Mouse (Mus musculus): ENCODE measurements at regions not wholly inside any gene's neighbourhood (a gene's known extent, or its start where the extent isn't known, plus 50 kb on each side); places are given as distances from the start of the nearest gene placed in this dataset.

DNA sequence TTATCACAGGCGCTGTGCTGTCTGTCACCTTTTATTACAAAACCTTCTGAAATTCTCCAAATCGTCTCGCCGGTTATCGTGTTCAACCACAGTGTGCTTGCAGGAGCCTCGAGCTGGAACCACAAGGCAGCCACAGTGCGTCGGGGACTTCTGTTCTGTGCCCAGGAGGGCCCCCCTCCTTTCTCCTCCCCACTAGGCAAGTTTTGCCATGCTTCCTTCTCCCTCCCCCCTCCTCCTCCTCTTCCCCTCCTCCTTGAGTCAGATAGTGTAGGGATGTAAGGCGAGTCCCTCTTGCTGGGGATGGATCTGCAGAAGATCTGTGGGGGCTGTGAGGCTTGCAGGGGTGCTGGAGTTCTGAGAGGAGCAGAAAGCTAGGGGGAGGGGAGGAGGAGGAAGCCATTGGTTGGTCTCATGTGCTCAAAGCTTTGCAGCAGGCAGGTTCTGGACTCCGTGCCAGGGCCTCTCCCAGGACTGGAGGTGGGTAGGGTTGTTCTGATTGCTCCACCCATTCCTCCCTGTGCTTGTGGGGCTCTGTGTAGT, 262.5 kb downstream of the Uaca start:
- Histone ChIP-seq H3K4me3 (ENCODE audit: low read depth, low read length) (no peak overlapping the region), H3K27ac (ENCODE audit: low read depth, low read length) (no peak overlapping the region), H3K4me2 (ENCODE audit: low read depth, low read length, severe bottlenecking) (no peak overlapping the region), H3K9me3 (ENCODE audit: control insufficient read depth, low read length) (peaks cover 4% of the 10 kb centered on the region; the same call in 1 of the 2 replicates), H3K36me3 (ENCODE audit: control insufficient read depth, insufficient read depth, low read length) (no peaks in the 10 kb centered on the region), H3K27me3 (ENCODE audit: control insufficient read depth, insufficient read depth, low read length) (peaks cover 3% of the 10 kb centered on the region; the same call in 1 of the 2 replicates), H3K4me1 (replicated peaks; ENCODE audit: control insufficient read depth, insufficient read depth, low read length) (peaks cover 8% of the 10 kb centered on the region), H3K9ac (ENCODE audit: low read length) (peak overlapping the region; percentile 13; the same call in 1 of the 2 replicates)
- 59% methylated on average over 10 of the region's 10 CpGs for WGBS
- no peak for ATAC-seq (replicated peaks; ENCODE audit: low FRiP score)
- no peak for DNase-seq (ENCODE audit: low spot score)

DNA sequence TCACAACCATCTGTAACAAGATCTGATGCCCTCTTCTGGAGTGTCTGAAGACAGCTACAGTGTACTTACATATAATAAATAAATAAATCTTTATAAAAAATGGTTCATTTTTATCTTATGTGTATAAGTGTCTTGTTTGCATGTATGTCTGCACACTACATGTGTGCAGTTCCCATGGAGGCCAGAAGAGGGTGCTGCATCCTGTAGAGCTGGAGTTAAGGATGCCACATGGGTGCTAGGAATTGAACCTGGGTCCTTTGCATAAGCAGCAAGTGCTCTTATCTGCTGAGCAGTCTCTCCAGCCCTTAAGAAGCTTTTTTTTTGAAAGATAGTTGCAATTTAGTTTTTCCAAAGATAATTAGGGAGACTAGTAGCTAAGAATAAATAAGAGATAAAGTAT, 264.9 kb downstream of the Uaca start:
- H3K9me3 ChIP-seq (ENCODE audit: control insufficient read depth, low read length), result peaks cover 4% of the 10 kb centered on the region; the same call in 1 of the 2 replicates
- no peak overlapping the region for H3K4me3 ChIP-seq (ENCODE audit: low read depth, low read length)
- DNase-seq (ENCODE audit: low spot score), result no peak
- no peak overlapping the region for H3K9ac ChIP-seq (ENCODE audit: low read length)
- H3K27ac ChIP-seq (ENCODE audit: low read depth, low read length), result no peak overlapping the region
- peaks cover 8% of the 10 kb centered on the region for H3K4me1 ChIP-seq (replicated peaks; ENCODE audit: control insufficient read depth, insufficient read depth, low read length)
- H3K4me2 ChIP-seq (ENCODE audit: low read depth, low read length, severe bottlenecking), result no peak overlapping the region
- no peaks in the 10 kb centered on the region for H3K36me3 ChIP-seq (ENCODE audit: control insufficient read depth, insufficient read depth, low read length)
- H3K27me3 ChIP-seq (ENCODE audit: control insufficient read depth, insufficient read depth, low read length), result peaks cover 3% of the 10 kb centered on the region; the same call in 1 of the 2 replicates
- ATAC-seq (replicated peaks; ENCODE audit: low FRiP score), result no peak

DNA sequence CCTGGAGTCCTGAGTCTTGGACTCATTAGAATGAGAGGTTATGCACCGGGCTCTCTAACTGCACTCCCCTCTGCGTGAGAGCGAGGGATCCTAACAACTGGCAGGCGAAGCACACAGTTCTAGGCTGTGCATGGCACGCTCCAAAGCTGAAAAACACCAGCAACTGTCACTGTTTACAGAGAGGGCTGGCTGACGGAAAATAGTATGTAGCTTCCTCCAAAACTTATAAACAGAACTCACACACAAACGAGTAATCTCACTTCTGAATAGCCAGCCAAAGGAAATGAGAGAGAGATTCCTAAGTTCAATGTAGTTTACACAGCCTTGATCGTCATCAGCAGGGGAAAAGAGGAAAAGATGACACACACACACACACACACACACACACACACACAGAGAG, 266.6 kb downstream of the Uaca start:
- no peak overlapping the region for H3K27ac ChIP-seq (ENCODE audit: low read depth, low read length)
- H3K9me3 ChIP-seq (ENCODE audit: control insufficient read depth, low read length), result peaks cover 4% of the 10 kb centered on the region; the same call in 1 of the 2 replicates
- no peaks in the 10 kb centered on the region for H3K36me3 ChIP-seq (ENCODE audit: control insufficient read depth, insufficient read depth, low read length)
- ATAC-seq (replicated peaks; ENCODE audit: low FRiP score), result no peak
- H3K4me2 ChIP-seq (ENCODE audit: low read depth, low read length, severe bottlenecking), result no peak overlapping the region
- H3K27me3 ChIP-seq (ENCODE audit: control insufficient read depth, insufficient read depth, low read length), result peaks cover 3% of the 10 kb centered on the region; the same call in 1 of the 2 replicates
- WGBS, result 86% methylated on average over 8 of the region's 8 CpGs
- no peak for DNase-seq (ENCODE audit: low spot score)
- no peak overlapping the region for H3K9ac ChIP-seq (ENCODE audit: low read length)
- H3K4me1 ChIP-seq (replicated peaks; ENCODE audit: control insufficient read depth, insufficient read depth, low read length), result peaks cover 8% of the 10 kb centered on the region
- no peak overlapping the region for H3K4me3 ChIP-seq (ENCODE audit: low read depth, low read length)

DNA sequence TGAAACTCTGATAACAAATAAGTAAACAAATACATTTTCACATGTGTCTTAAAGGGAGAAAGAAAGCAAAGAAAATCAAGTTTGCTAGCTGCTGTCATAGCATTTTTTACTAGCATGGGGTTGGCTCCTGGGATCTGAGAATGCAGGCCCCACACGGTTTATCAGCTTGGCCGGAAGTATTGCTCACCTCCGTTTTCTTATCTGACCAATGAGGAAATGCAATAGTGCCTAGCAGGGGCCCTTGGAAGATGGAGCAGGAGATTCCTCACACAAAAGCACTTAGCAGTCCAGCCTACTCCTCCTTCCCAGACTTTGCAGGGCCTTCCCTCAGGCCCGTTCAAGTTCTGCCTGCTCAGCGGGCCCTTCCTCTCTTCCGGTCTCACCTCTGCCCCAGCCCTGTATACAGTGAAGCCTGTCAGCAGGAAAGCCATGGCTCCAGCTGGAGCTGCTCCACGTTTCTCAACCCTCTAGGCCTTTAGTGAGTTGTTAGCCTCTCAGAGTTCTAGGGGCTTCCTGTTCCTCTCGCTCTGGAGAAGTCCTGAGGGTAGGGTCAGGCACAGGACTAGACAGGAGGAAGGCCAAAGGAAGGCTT, 270.5 kb downstream of the Uaca start:
- H3K9ac ChIP-seq (ENCODE audit: low read length), result no peak overlapping the region
- H3K4me3 ChIP-seq (ENCODE audit: low read depth, low read length), result no peak overlapping the region
- no peak for DNase-seq (ENCODE audit: low spot score)
- no peaks in the 10 kb centered on the region for H3K27me3 ChIP-seq (ENCODE audit: control insufficient read depth, insufficient read depth, low read length)
- WGBS, result 79% methylated on average over 8 of the region's 8 CpGs
- no peak for ATAC-seq (replicated peaks; ENCODE audit: low FRiP score)
- no peaks in the 10 kb centered on the region for H3K36me3 ChIP-seq (ENCODE audit: control insufficient read depth, insufficient read depth, low read length)
- peaks cover 1% of the 10 kb centered on the region; the same call in 1 of the 2 replicates for H3K9me3 ChIP-seq (ENCODE audit: control insufficient read depth, low read length)
- no peak overlapping the region for H3K4me2 ChIP-seq (ENCODE audit: low read depth, low read length, severe bottlenecking)
- H3K27ac ChIP-seq (ENCODE audit: low read depth, low read length), result no peak overlapping the region
- no peaks in the 10 kb centered on the region; the same call in 1 of the 2 replicates for H3K4me1 ChIP-seq (replicated peaks; ENCODE audit: control insufficient read depth, insufficient read depth, low read length)

DNA sequence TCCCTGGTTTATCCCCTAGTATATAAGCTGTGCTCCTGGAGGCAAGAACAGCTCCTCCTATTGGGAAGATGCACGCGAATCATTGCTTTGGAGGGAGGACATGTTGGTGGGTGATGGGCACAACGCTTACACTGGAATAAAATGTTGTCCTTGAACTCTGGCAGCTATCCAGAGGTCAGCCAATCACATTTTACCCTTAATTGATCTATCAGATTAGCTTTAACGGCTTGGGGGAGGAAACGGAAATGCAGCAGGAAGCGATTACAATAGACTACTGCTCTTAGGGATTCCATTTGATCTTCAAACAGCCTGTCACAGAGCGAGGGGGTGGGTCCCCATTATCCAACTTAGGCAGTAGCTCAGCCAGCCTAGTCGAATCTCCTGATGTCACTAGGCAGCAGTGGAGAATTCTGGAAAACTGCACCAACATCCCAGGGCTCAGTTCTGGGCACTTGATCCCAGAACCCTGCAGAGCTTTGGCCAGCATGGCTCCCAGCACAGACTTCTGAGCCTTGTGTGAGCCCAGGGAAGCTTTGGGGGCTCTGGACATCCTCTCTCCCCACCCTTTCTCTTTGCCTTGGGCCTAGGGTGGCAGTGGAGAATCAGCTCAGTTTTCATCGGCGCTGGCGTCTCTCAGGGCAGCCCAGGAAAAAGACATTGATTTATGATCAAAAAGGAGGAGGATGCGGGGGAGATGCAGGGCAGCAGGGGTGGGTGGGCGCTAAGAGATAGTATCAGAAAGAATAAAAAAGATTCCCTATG, 275.4 kb downstream of the Uaca start:
- WGBS, result 34% methylated on average over 13 of the region's 13 CpGs
- DNase-seq (ENCODE audit: low spot score) (no peak), ATAC-seq (replicated peaks; ENCODE audit: low FRiP score) (no peak)
- Histone ChIP-seq H3K4me3 (ENCODE audit: low read depth, low read length) (no peak overlapping the region), H3K27me3 (ENCODE audit: control insufficient read depth, insufficient read depth, low read length) (no peaks in the 10 kb centered on the region; the same call in 1 of the 2 replicates), H3K9me3 (ENCODE audit: control insufficient read depth, low read length) (no peaks in the 10 kb centered on the region), H3K27ac (ENCODE audit: low read depth, low read length) (no peak overlapping the region), H3K9ac (ENCODE audit: low read length) (no peak overlapping the region), H3K36me3 (ENCODE audit: control insufficient read depth, insufficient read depth, low read length) (no peaks in the 10 kb centered on the region), H3K4me2 (ENCODE audit: low read depth, low read length, severe bottlenecking) (no peak overlapping the region), H3K4me1 (replicated peaks; ENCODE audit: control insufficient read depth, insufficient read depth, low read length) (peaks cover 6% of the 10 kb centered on the region; the same call in 1 of the 2 replicates)

GRCm38 (mm10) chr9:61070315-61070707, 276.0 kb downstream of the Uaca start:
- Histone ChIP-seq H3K36me3 (ENCODE audit: control insufficient read depth, insufficient read depth, low read length) (no peaks in the 10 kb centered on the region), H3K4me3 (ENCODE audit: low read depth, low read length) (no peak overlapping the region), H3K27me3 (ENCODE audit: control insufficient read depth, insufficient read depth, low read length) (no peaks in the 10 kb centered on the region; the same call in 1 of the 2 replicates), H3K4me2 (ENCODE audit: low read depth, low read length, severe bottlenecking) (no peak overlapping the region), H3K9me3 (ENCODE audit: control insufficient read depth, low read length) (no peaks in the 10 kb centered on the region), H3K9ac (ENCODE audit: low read length) (no peak overlapping the region), H3K4me1 (replicated peaks; ENCODE audit: control insufficient read depth, insufficient read depth, low read length) (peaks cover 6% of the 10 kb centered on the region; the same call in 1 of the 2 replicates), H3K27ac (ENCODE audit: low read depth, low read length) (no peak overlapping the region)
- no peak for DNase-seq (ENCODE audit: low spot score)
- 43% methylated on average over 8 of the region's 8 CpGs for WGBS
- ATAC-seq (replicated peaks; ENCODE audit: low FRiP score), result no peak

DNA sequence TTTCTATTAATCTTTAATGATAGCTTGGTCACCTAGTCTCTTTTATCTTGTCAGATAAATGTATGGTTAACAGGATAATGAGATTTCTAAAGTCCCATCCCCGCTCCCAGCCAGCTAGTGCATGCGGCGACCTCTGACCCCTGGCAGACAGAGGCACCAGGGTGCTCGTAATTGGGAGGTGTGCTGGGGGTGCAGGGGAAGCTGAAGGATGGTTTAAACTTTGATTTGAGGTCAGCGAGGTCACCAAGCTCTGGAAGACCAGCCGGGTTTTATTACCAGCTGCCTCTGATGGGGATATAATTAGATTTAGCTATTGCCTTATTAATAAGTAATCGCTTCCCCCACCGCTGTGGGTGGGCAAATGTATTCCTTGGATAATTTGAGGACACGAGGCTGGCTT, 276.5 kb downstream of the Uaca start:
- H3K9me3 ChIP-seq (ENCODE audit: control insufficient read depth, low read length), result no peaks in the 10 kb centered on the region
- ATAC-seq (replicated peaks; ENCODE audit: low FRiP score), result no peak
- H3K4me3 ChIP-seq (ENCODE audit: low read depth, low read length), result no peak overlapping the region
- 13% methylated on average over 9 of the region's 9 CpGs for WGBS
- no peak for DNase-seq (ENCODE audit: low spot score)
- no peak overlapping the region for H3K27ac ChIP-seq (ENCODE audit: low read depth, low read length)
- no peak overlapping the region for H3K9ac ChIP-seq (ENCODE audit: low read length)
- H3K27me3 ChIP-seq (ENCODE audit: control insufficient read depth, insufficient read depth, low read length), result no peaks in the 10 kb centered on the region; the same call in 1 of the 2 replicates
- H3K4me1 ChIP-seq (replicated peaks; ENCODE audit: control insufficient read depth, insufficient read depth, low read length), result peaks cover 6% of the 10 kb centered on the region; the same call in 1 of the 2 replicates
- no peak overlapping the region for H3K4me2 ChIP-seq (ENCODE audit: low read depth, low read length, severe bottlenecking)
- no peaks in the 10 kb centered on the region for H3K36me3 ChIP-seq (ENCODE audit: control insufficient read depth, insufficient read depth, low read length)

DNA sequence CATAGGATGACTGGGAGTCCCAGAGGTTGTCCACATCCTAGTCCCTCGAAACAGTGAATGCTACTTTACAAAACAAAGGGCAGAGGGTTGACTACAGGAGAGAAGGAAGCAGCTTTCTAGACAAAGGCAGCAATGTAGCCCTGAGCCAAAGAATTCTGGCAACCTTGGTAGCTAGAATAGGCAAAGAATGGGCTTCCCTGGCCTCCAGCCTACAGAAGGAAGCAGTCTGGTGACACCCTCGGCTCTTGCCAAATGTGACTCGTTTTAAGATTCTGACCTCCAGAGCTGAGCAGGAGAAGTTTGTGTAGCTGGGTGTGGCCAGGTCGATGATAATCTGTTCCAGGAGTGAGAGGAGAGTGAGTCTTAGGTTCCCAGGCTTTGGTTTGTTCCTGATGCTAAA, 279.1 kb downstream of the Uaca start:
- Histone ChIP-seq H3K4me2 (ENCODE audit: low read depth, low read length, severe bottlenecking) (no peak overlapping the region), H3K4me3 (ENCODE audit: low read depth, low read length) (no peak overlapping the region), H3K9ac (ENCODE audit: low read length) (no peak overlapping the region), H3K4me1 (replicated peaks; ENCODE audit: control insufficient read depth, insufficient read depth, low read length) (peaks cover 6% of the 10 kb centered on the region; the same call in 1 of the 2 replicates), H3K27me3 (ENCODE audit: control insufficient read depth, insufficient read depth, low read length) (no peaks in the 10 kb centered on the region; the same call in 1 of the 2 replicates), H3K36me3 (ENCODE audit: control insufficient read depth, insufficient read depth, low read length) (no peaks in the 10 kb centered on the region), H3K9me3 (ENCODE audit: control insufficient read depth, low read length) (no peaks in the 10 kb centered on the region), H3K27ac (ENCODE audit: low read depth, low read length) (no peak overlapping the region)
- DNase-seq (ENCODE audit: low spot score), result no peak
- ATAC-seq (replicated peaks; ENCODE audit: low FRiP score), result no peak
- WGBS, result 56% methylated on average over 4 of the region's 4 CpGs

Data from forebrain, embryonic 11.5 days (tissue).